Mouse (Mus musculus) limb, embryonic 15.5 days (tissue): Measurements from ENCODE around the gene Cdc42ep4. TPM values are rescaled to one million over a fixed set of nuclear protein-coding genes. Genes with fewer than 3 reads are reported as not detected.

Experiments used
- ATAC-seq: fragments of 200-750 bp; cut with Nextera tagmentation; 2 replicates; pipeline ENCODE4 v1.8.0; 2017; ENCODE audit warnings: low read depth, moderate TSS enrichment; ENCODE audit not compliant: insufficient number of reproducible peaks, low FRiP score, low TSS enrichment
- H3K27ac ChIP-seq: fragments of 300-500 bp; sonication (generic); 2 replicates; pipeline ENCODE4 v1.5.1; 2015; ENCODE audit warnings: moderate library complexity, mild to moderate bottlenecking, inconsistent platforms
- H3K27me3 ChIP-seq: fragments of 300-500 bp; sonication (generic); 2 replicates; pipeline ENCODE4 v1.6.1; 2015; ENCODE audit warnings: inconsistent platforms
- H3K36me3 ChIP-seq: fragments of 300-500 bp; sonication (generic); 2 replicates; pipeline ENCODE4 v1.6.1; 2015; ENCODE audit warnings: inconsistent platforms
- H3K4me1 ChIP-seq: fragments of 300-500 bp; sonication (generic); 2 replicates; pipeline ENCODE4 v1.6.1; 2015; ENCODE audit warnings: inconsistent platforms
- H3K4me2 ChIP-seq: fragments of 300-500 bp; sonication (generic); 2 replicates; pipeline ENCODE4 v1.6.1; 2015; ENCODE audit warnings: mild to moderate bottlenecking, inconsistent platforms
- H3K4me3 ChIP-seq: fragments of 300-500 bp; sonication (generic); 2 replicates; pipeline ENCODE4 v1.5.1; 2015; ENCODE audit warnings: mild to moderate bottlenecking, inconsistent platforms
- H3K9ac ChIP-seq: fragments of 300-500 bp; sonication (generic); 2 replicates; pipeline ENCODE4 v1.6.1; 2015; ENCODE audit warnings: inconsistent platforms
- H3K9me3 ChIP-seq: fragments of 300-500 bp; sonication (generic); 2 replicates; pipeline ENCODE4 v1.6.1; 2016; ENCODE audit warnings: inconsistent platforms
- WGBS: fragments of 180-500 bp; shearing (Covaris S2); methylation state at CpG from one replicate; pipeline ENCODE4 v1.1.7; 2015; 5-methylcytosine and 5-hydroxymethylcytosine counted together
- polyA plus RNA-seq: library from polyadenylated mRNA; unstranded; fragments of >200 nt; fragmentation: Nextera tagmentation; extraction: Ambion mirVana; gene quantifications from 2 replicates; pipeline ENCODE4 v1.2.1, GENCODE M21; 2015

Cdc42ep4 gene
- 70.1 and 72.4 TPM in 2 replicates for polyA plus RNA-seq

- Histone ChIP-seq H3K36me3 (0 out of 2 replicates have a peak, but pooled peaks cover 11% of the 10 kb centered on the region), H3K9ac (peak within 1 kb of the TSS; percentile 71), H3K4me1 (peaks cover 48% of the 10 kb centered on the region), H3K27me3 (no peaks in the 10 kb centered on the region), H3K9me3 (no peaks in the 10 kb centered on the region), H3K4me3 (peak within 1 kb of the TSS; percentile 79), H3K4me2 (peak within 1 kb of the TSS; percentile 70), H3K27ac (peak within 1 kb of the TSS; percentile 97)
- under 1% methylated on average over 43 of the region's 44 CpGs for WGBS
- peak; percentile 79 for ATAC-seq
Observed at GRCm38 (mm10) chr11:113751484-113752084, at the start of gene Cdc42ep4. Gene Cdc42ep4, minus strand, starts transcription at chr11:113751881.

- no peaks in the 10 kb centered on the region for H3K27me3 ChIP-seq
- H3K4me1 ChIP-seq, result peaks cover 9% of the 10 kb centered on the region; the same call in 1 of the 2 replicates
- H3K9me3 ChIP-seq, result no peaks in the 10 kb centered on the region
- H3K9ac ChIP-seq, result no peak overlapping the region
- no peak for ATAC-seq
- H3K4me2 ChIP-seq, result no peak overlapping the region
- no peak overlapping the region for H3K27ac ChIP-seq
- H3K36me3 ChIP-seq, result peaks cover 15% of the 10 kb centered on the region
- no peak overlapping the region for H3K4me3 ChIP-seq
- WGBS, result 95% methylated on average over 12 of the region's 12 CpGs
Observed at GRCm38 (mm10) chr11:113800026-113800425, 48.3 kb upstream of the Cdc42ep4 start.

GRCm38 (mm10) chr11:113799041-113799447 lies 47.4 kb upstream of the Cdc42ep4 start:
- 83% methylated on average over 14 of the region's 14 CpGs for WGBS
- Histone ChIP-seq H3K27ac (no peak overlapping the region), H3K4me2 (no peak overlapping the region), H3K4me1 (peaks cover 9% of the 10 kb centered on the region; the same call in 1 of the 2 replicates), H3K9me3 (no peaks in the 10 kb centered on the region), H3K9ac (no peak overlapping the region), H3K36me3 (peaks cover 20% of the 10 kb centered on the region), H3K4me3 (no peak overlapping the region), H3K27me3 (no peaks in the 10 kb centered on the region)
- no peak for ATAC-seq

GRCm38 (mm10) chr11:113798011-113798410 lies 46.3 kb upstream of the Cdc42ep4 start:
- no peak for ATAC-seq
- no peaks in the 10 kb centered on the region for H3K27me3 ChIP-seq
- H3K4me2 ChIP-seq, result no peak overlapping the region
- H3K4me1 ChIP-seq, result peaks cover 9% of the 10 kb centered on the region; the same call in 1 of the 2 replicates
- H3K36me3 ChIP-seq, result peaks cover 26% of the 10 kb centered on the region
- H3K4me3 ChIP-seq, result no peak overlapping the region
- H3K9me3 ChIP-seq, result no peaks in the 10 kb centered on the region
- H3K9ac ChIP-seq, result no peak overlapping the region
- 64% methylated on average over 6 of the region's 6 CpGs for WGBS
- H3K27ac ChIP-seq, result no peak overlapping the region

- no peak overlapping the region for H3K4me2 ChIP-seq
- H3K4me3 ChIP-seq, result no peak overlapping the region
- H3K9ac ChIP-seq, result no peak overlapping the region
- 70% methylated on average over 19 of the region's 19 CpGs for WGBS
- peaks cover 8% of the 10 kb centered on the region; the same call in 1 of the 2 replicates for H3K4me1 ChIP-seq
- no peak overlapping the region for H3K27ac ChIP-seq
- H3K27me3 ChIP-seq, result no peaks in the 10 kb centered on the region
- H3K36me3 ChIP-seq, result peaks cover 24% of the 10 kb centered on the region
- no peaks in the 10 kb centered on the region for H3K9me3 ChIP-seq
- no peak for ATAC-seq
Observed at GRCm38 (mm10) chr11:113797014-113797983, 45.6 kb upstream of the Cdc42ep4 start.

- Histone ChIP-seq H3K4me2 (no peak overlapping the region), H3K4me1 (peaks cover 17% of the 10 kb centered on the region; the same call in 1 of the 2 replicates), H3K27me3 (no peaks in the 10 kb centered on the region), H3K27ac (no peak overlapping the region), H3K36me3 (peaks cover 24% of the 10 kb centered on the region), H3K4me3 (no peak overlapping the region), H3K9me3 (no peaks in the 10 kb centered on the region), H3K9ac (no peak overlapping the region)
- WGBS, result 78% methylated on average over 12 of the region's 12 CpGs
- ATAC-seq, result no peak
Observed at GRCm38 (mm10) chr11:113795846-113796245, 44.2 kb upstream of the Cdc42ep4 start.

GRCm38 (mm10) chr11:113791357-113792215 lies 39.9 kb upstream of the Cdc42ep4 start:
- no peak overlapping the region for H3K4me2 ChIP-seq
- peaks cover 25% of the 10 kb centered on the region for H3K4me1 ChIP-seq
- 0 out of 2 replicates have a peak overlapping the region, but pooled peaks have one; percentile 7 for H3K9ac ChIP-seq

GRCm38 (mm10) chr11:113789101-113789500 lies 37.4 kb upstream of the Cdc42ep4 start:
- Histone ChIP-seq H3K27me3 (no peaks in the 10 kb centered on the region), H3K36me3 (peaks cover 13% of the 10 kb centered on the region; the same call in 1 of the 2 replicates), H3K27ac (0 out of 2 replicates have a peak overlapping the region, but pooled peaks have one; percentile 29), H3K4me3 (no peak overlapping the region), H3K9me3 (no peaks in the 10 kb centered on the region), H3K4me2 (no peak overlapping the region), H3K4me1 (peaks cover 48% of the 10 kb centered on the region), H3K9ac (no peak overlapping the region)
- no peak for ATAC-seq
- 14% methylated on average over 1 of the region's 1 CpGs for WGBS

More at GRCm38 (mm10) chr11:113791357-113792215, 39.9 kb upstream of the Cdc42ep4 start:
- Histone ChIP-seq H3K27ac (peak overlapping the region; percentile 65), H3K36me3 (peaks cover 17% of the 10 kb centered on the region; the same call in 1 of the 2 replicates), H3K9me3 (no peaks in the 10 kb centered on the region), H3K27me3 (no peaks in the 10 kb centered on the region), H3K4me3 (no peak overlapping the region)
- WGBS, result 46% methylated on average over 16 of the region's 16 CpGs
- ATAC-seq, result peak; percentile 66

GRCm38 (mm10) chr11:113788183-113788789 lies 36.6 kb upstream of the Cdc42ep4 start:
- ATAC-seq, result no peak
- H3K9me3 ChIP-seq, result no peaks in the 10 kb centered on the region
- H3K27ac ChIP-seq, result no peak overlapping the region
- WGBS, result 56% methylated on average over 2 of the region's 2 CpGs
- H3K36me3 ChIP-seq, result peaks cover 9% of the 10 kb centered on the region; the same call in 1 of the 2 replicates
- H3K4me3 ChIP-seq, result no peak overlapping the region
- peaks cover 48% of the 10 kb centered on the region for H3K4me1 ChIP-seq
- H3K9ac ChIP-seq, result no peak overlapping the region
- no peak overlapping the region for H3K4me2 ChIP-seq
- H3K27me3 ChIP-seq, result no peaks in the 10 kb centered on the region

- Histone ChIP-seq H3K9me3 (no peaks in the 10 kb centered on the region), H3K4me2 (no peak overlapping the region), H3K9ac (no peak overlapping the region), H3K4me1 (peaks cover 48% of the 10 kb centered on the region), H3K36me3 (peaks cover 2% of the 10 kb centered on the region; the same call in 1 of the 2 replicates), H3K27me3 (no peaks in the 10 kb centered on the region), H3K4me3 (no peak overlapping the region), H3K27ac (no peak overlapping the region)
- ATAC-seq, result no peak
- WGBS, result 85% methylated on average over 13 of the region's 13 CpGs
Observed at GRCm38 (mm10) chr11:113787432-113788182, 35.9 kb upstream of the Cdc42ep4 start.
